Mouse (Mus musculus) heart, adult 11 months (tissue): Measurements from ENCODE around the gene Lelp1.

Experiments used
- DNase-seq: peaks from one replicate; pipeline ENCODE4 v3.0.0; 2022

The Lelp1 gene

GRCm38 (mm10) chr3:92142644-92143043, at the start of gene Lelp1:
Gene Lelp1 (minus strand): TSS chr3:92142744.
- DNase-seq = no peak

DNA sequence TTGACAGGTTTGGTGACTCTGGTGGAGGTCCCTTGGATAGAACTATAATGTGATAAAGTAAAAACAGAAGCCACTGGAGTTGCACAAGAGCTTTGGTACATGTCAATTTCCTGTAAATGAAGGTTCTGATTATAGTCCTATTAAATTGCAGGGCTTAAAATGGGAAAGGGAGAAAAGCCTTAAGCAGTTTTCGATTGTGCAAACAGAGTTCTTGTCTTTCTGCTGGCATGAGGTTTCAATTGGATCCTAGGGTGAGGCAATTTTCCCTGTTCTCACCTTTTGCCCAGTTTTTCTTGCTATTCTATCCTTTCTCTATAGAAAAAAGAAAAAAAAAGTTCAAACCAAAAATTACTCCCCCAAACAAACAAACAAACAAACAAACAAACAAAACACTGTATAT, 34.3 kb upstream of the Lelp1 start:
- DNase-seq = no peak

DNA sequence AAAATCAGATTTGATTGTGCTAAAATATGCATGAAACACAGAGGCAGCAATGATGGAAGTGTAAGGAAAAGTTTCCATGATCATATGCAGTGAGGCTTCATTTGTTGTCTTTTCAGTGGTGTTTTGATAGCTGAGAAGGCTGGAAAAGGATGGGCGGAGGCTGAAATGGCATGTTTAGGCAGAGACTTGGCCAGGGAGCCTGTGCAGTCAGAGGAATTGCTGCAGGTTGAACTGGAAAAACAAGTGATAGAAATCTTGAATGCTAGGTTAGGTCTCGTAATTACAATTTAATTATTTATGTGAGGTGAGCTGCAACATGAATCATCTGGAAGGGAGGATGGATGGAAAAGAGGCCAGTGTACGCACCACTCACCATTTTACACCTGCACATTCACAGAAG, 27.3 kb upstream of the Lelp1 start:
- no peak for DNase-seq

DNA sequence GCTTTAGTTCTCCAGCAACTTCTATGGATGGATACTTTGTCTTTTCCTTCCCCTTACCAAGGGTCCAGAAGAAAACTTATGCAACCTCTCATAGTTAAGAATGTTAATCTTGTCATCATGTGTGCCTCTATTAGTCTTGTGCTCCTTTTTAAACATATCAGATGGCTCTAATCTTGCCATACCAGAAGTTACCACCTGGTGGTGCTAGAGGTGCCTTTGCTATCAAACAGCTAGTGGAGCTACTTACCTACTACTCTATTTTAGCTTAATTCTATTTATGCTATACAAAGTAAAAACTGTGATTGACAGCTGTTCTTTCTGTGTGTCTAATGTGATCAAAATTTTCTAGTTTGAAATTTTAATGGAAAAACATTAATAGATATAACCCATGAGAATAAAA, 10.8 kb upstream of the Lelp1 start:
- no peak for DNase-seq

DNA sequence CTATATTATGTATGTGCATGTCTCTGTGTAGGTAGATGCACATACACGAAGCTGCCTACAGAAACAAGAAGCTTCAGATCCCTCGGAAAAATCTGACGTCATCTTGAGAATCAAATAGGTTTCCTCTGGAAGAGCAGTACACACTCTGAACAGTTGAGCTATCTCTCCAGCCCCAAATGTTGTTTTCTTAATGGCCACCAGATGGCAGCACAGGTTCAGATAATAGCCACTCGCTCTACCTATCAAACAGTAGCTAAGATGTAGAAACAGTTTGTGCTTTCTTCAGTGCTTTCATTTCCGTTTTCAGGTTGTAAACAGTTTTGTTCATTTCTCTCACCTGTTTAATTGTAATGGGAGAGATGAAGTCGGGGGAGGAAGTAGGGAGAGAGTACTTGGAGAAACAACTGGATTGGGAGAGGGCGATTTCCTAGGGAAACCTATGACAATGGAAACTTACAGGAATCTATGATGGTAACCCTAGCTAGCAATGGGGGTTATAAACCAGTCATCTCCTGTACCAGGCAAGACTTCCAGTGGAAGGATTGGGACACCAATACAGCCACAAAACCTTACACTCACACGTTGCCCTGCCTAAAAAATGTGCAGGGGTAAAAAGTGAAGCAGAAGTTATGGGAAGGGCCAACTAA, 8.2 kb upstream of the Lelp1 start:
- no peak for DNase-seq

DNA sequence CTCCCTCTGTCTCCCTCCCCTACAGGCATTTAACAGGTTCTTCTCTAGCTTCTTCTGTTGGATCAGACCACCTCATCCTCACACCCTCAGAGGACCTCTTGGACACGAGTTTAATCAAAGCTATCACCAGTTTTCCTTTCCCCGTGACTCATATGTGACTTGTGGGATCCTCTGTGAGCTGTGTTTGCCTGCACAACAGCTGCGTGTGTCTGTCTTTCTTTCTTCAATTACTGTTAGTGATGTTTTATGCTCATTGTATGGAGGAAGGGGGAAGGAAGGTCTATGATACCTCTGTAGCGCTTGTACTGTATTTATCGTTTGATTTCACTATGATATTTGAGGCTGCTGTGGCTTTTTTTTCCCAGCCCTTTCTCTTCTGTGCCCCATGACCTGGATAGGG, 5.4 kb upstream of the Lelp1 start:
- no peak for DNase-seq

- no peak for DNase-seq
Observed at GRCm38 (mm10) chr3:92147420-92147819, 4.9 kb upstream of the Lelp1 start.

GRCm38 (mm10) chr3:92123847-92124246, 18.7 kb downstream of the Lelp1 start, which contains the start of gene Prr9:
Gene Prr9 (minus strand): TSS chr3:92123947.
- no peak for DNase-seq

- DNase-seq = no peak
Observed at GRCm38 (mm10) chr3:92120902-92121301, 21.6 kb downstream of the Lelp1 start.

DNA sequence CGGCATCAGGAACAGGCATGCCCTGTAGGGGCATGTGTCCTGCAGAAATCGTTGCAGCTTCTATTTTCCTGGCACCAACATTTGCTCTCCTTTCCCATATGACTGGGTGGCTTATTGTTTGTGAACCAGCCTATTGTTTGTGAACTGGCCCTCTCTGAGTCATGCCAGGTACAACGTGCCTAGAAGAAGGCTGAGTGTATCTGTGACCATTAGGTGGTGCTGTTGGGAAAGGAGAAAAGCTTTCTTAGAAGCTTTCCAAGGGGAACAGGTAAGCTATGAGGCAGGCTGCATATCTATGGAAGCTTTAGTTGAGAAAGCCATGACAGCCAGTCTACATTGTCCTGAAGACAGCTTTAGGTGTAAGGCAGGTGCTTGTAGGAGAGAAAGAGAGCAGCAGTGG, 24.6 kb downstream of the Lelp1 start:
- no peak for DNase-seq

- DNase-seq = no peak
Observed at GRCm38 (mm10) chr3:92111526-92111925, 31.0 kb downstream of the Lelp1 start.

- no peak for DNase-seq
Observed at GRCm38 (mm10) chr3:92110790-92111189, 31.8 kb downstream of the Lelp1 start.

GRCm38 (mm10) chr3:92106582-92106981, 36.0 kb downstream of the Lelp1 start:
- DNase-seq = peak; percentile 84
